Mouse (Mus musculus): ENCODE results near the gene Gm7951. TPM values are rescaled to one million over a fixed set of nuclear protein-coding genes. Genes with fewer than 3 reads are reported as not detected.

Gene Gm7951
- polyA plus RNA-seq (2014; fragmentation: Illumina TruSeq; extraction: RNeasy Lipid Tissue Mini Kit (QIAGEN cat#74804); ENCODE audit: low replicate concordance): not detected

DNA sequence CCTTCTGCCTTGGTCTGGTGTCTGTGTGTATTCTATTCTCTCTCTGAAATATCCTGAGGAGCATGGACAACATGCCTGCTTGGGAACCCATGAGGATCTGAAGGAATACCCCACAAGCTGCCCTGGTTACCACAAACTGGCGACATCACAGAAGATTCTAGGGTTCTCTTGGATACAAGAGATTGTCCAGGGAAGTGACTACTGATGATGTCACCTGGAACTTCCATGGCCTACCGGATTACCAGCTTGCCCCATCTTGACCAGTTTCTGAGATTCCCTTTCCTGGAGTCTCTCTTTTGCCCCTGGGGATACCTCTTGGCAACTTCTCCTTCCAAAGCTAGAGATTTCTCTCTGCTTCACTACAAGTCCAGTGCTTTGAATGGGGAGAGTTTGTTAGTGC is at the start of gene Gm7951:
Gene Gm7951, minus strand, starts transcription at position 101 of the 400 bp plus-strand sequence.

GRCm38 (mm10) chr14:42162522-42162921 is 45.4 kb upstream of the Gm7951 start, which contains the start of gene Gm17027:
Gene Gm17027 (minus strand): TSS chr14:42162622.

Other genes starting within 250 kb of the Gm7951 start
- not detected for gene Gm7980, start 210.1 kb downstream of the Gm7951 start, polyA plus RNA-seq (2014; fragmentation: Illumina TruSeq; extraction: RNeasy Lipid Tissue Mini Kit (QIAGEN cat#74804); ENCODE audit: low replicate concordance)
- not detected for gene 1700049E17Rik1, start 192.4 kb downstream of the Gm7951 start, polyA plus RNA-seq (2014; fragmentation: Illumina TruSeq; extraction: RNeasy Lipid Tissue Mini Kit (QIAGEN cat#74804); ENCODE audit: low replicate concordance)
- not detected for gene 1700024B05Rik, start 173.4 kb downstream of the Gm7951 start, polyA plus RNA-seq (2014; fragmentation: Illumina TruSeq; extraction: RNeasy Lipid Tissue Mini Kit (QIAGEN cat#74804); ENCODE audit: low replicate concordance)
- not detected for gene Gm6401, start 149.4 kb downstream of the Gm7951 start, polyA plus RNA-seq (2014; fragmentation: Illumina TruSeq; extraction: RNeasy Lipid Tissue Mini Kit (QIAGEN cat#74804); ENCODE audit: low replicate concordance)
- not detected for gene Gm3543, start 134.0 kb downstream of the Gm7951 start, polyA plus RNA-seq (2014; fragmentation: Illumina TruSeq; extraction: RNeasy Lipid Tissue Mini Kit (QIAGEN cat#74804); ENCODE audit: low replicate concordance)
- gene Gm17027, start 45.3 kb upstream of the Gm7951 start, polyA plus RNA-seq (2014; fragmentation: Illumina TruSeq; extraction: RNeasy Lipid Tissue Mini Kit (QIAGEN cat#74804); ENCODE audit: low replicate concordance): not detected
- gene Gm3573, start 73.4 kb upstream of the Gm7951 start, polyA plus RNA-seq (2014; fragmentation: Illumina TruSeq; extraction: RNeasy Lipid Tissue Mini Kit (QIAGEN cat#74804); ENCODE audit: low replicate concordance): not detected
- not detected for gene Gm17026, start 142.7 kb upstream of the Gm7951 start, polyA plus RNA-seq (2014; fragmentation: Illumina TruSeq; extraction: RNeasy Lipid Tissue Mini Kit (QIAGEN cat#74804); ENCODE audit: low replicate concordance)
- not detected for gene Gm9611, start 180.0 kb upstream of the Gm7951 start, polyA plus RNA-seq (2014; fragmentation: Illumina TruSeq; extraction: RNeasy Lipid Tissue Mini Kit (QIAGEN cat#74804); ENCODE audit: low replicate concordance)
- not detected for gene Gm7995, start 192.8 kb upstream of the Gm7951 start, polyA plus RNA-seq (2014; fragmentation: Illumina TruSeq; extraction: RNeasy Lipid Tissue Mini Kit (QIAGEN cat#74804); ENCODE audit: low replicate concordance)

Data from small intestine, adult 10 weeks (tissue).